Mouse (Mus musculus): Measurements from ENCODE around the gene Sgip1.
A peak's percentile ranks its signal among the peaks of the same experiment; 100 is the strongest.

The Sgip1 gene

GRCm38 (mm10) chr4:102775596-102776270, 34.6 kb downstream of the Sgip1 start:
- DNase-seq = no peak

GRCm38 (mm10) chr4:102779902-102780301, 38.8 kb downstream of the Sgip1 start:
- no peak for DNase-seq

GRCm38 (mm10) chr4:102783063-102783748, 42.1 kb downstream of the Sgip1 start:
- DNase-seq = peak; percentile 82

- DNase-seq = no peak
These were observed 44.1 kb downstream of the Sgip1 start for GRCm38 (mm10) chr4:102785158-102785557.

GRCm38 (mm10) chr4:102792100-102792790, 51.1 kb downstream of the Sgip1 start:
- no peak for DNase-seq

GRCm38 (mm10) chr4:102801471-102801870, 60.4 kb downstream of the Sgip1 start:
- DNase-seq = no peak

GRCm38 (mm10) chr4:102801936-102802335, 60.8 kb downstream of the Sgip1 start:
- no peak for DNase-seq

GRCm38 (mm10) chr4:102804611-102805010, 63.5 kb downstream of the Sgip1 start:
- no peak for DNase-seq

GRCm38 (mm10) chr4:102806987-102807386, 65.9 kb downstream of the Sgip1 start:
- no peak for DNase-seq

GRCm38 (mm10) chr4:102808258-102808657, 67.2 kb downstream of the Sgip1 start:
- no peak for DNase-seq

GRCm38 (mm10) chr4:102809296-102809695, 68.2 kb downstream of the Sgip1 start:
- DNase-seq = no peak

- no peak for DNase-seq
These were observed 69.2 kb downstream of the Sgip1 start for GRCm38 (mm10) chr4:102810277-102810676.

GRCm38 (mm10) chr4:102811007-102811805, 70.1 kb downstream of the Sgip1 start:
- no peak for DNase-seq

- no peak for DNase-seq
These were observed 72.2 kb downstream of the Sgip1 start for GRCm38 (mm10) chr4:102813346-102813745.

- no peak for DNase-seq
These were observed 80.7 kb downstream of the Sgip1 start for GRCm38 (mm10) chr4:102821786-102822185.

- DNase-seq = no peak
These were observed 83.4 kb downstream of the Sgip1 start for GRCm38 (mm10) chr4:102824494-102824893.

GRCm38 (mm10) chr4:102826159-102826558, 85.1 kb downstream of the Sgip1 start:
- no peak for DNase-seq

- DNase-seq = no peak
These were observed 87.4 kb downstream of the Sgip1 start for GRCm38 (mm10) chr4:102828518-102828917.

GRCm38 (mm10) chr4:102833191-102833590, 92.1 kb downstream of the Sgip1 start:
- DNase-seq = no peak

GRCm38 (mm10) chr4:102833726-102834125, 92.6 kb downstream of the Sgip1 start:
- DNase-seq = no peak

GRCm38 (mm10) chr4:102834710-102835109, 93.6 kb downstream of the Sgip1 start:
- no peak for DNase-seq

- no peak for DNase-seq
These were observed 99.1 kb downstream of the Sgip1 start for GRCm38 (mm10) chr4:102840062-102840798.

All from cerebellum, adult 9-11 months (tissue).